Mouse (Mus musculus) C2C12 (cell line): Measurements from ENCODE around the gene Smpd1. TPM values are rescaled to one million over a fixed set of nuclear protein-coding genes. Genes with fewer than 3 reads are reported as not detected.

Source experiments
- H3K27me3 ChIP-seq: one replicate; pipeline ENCODE4 v1.6.1; 2011; ENCODE audit not compliant: control insufficient read depth, insufficient read depth, insufficient read length
- H3K36me3 ChIP-seq: one replicate; pipeline ENCODE4 v1.6.1; 2011; ENCODE audit not compliant: control insufficient read depth, insufficient read depth
- H3K4me3 ChIP-seq: one replicate; pipeline ENCODE4 v1.5.1; 2011; ENCODE audit warnings: mild to moderate bottlenecking, control low read depth; ENCODE audit not compliant: poor library complexity, insufficient read depth, severe bottlenecking
- H3K79me2 ChIP-seq: one replicate; pipeline ENCODE4 v1.6.1; 2011; ENCODE audit not compliant: control insufficient read depth, insufficient read depth
- H3K79me3 ChIP-seq: one replicate; pipeline ENCODE4 v1.6.1; 2011; ENCODE audit warnings: low read depth, control low read depth
- H3ac ChIP-seq: one replicate; pipeline ENCODE3; 2011; ENCODE audit warnings: low read depth; ENCODE audit not compliant: control insufficient read depth, insufficient read length
- CEBPB ChIP-seq: IDR thresholded peaks from one replicate; pipeline ENCODE4 v1.6.1; 2011; ENCODE audit warnings: low read depth, mild to moderate bottlenecking, control low read depth, moderate library complexity
- CTCF ChIP-seq: IDR thresholded peaks from one replicate; pipeline ENCODE4 v1.5.1; 2011; ENCODE audit not compliant: control insufficient read depth, insufficient read depth, insufficient read length
- FOSL1 ChIP-seq: IDR thresholded peaks from one replicate; pipeline ENCODE4 v1.8.0; 2011; ENCODE audit warnings: mild to moderate bottlenecking, low read length; ENCODE audit not compliant: poor library complexity, insufficient read depth, severe bottlenecking
- MAX ChIP-seq: IDR thresholded peaks from one replicate; pipeline ENCODE4 v1.6.1; 2011; ENCODE audit warnings: mild to moderate bottlenecking, control low read depth
- MYOD1 ChIP-seq: IDR thresholded peaks from one replicate; pipeline ENCODE4 v1.6.1; 2011; ENCODE audit warnings: low read depth; ENCODE audit not compliant: control insufficient read depth, insufficient read length
- MYOG ChIP-seq: IDR thresholded peaks from one replicate; pipeline ENCODE4 v1.6.1; 2011; ENCODE audit not compliant: control insufficient read depth, insufficient read length; ENCODE audit errors: extremely low read depth
- USF1 ChIP-seq: IDR thresholded peaks from one replicate; pipeline ENCODE4 v1.6.1; 2011; ENCODE audit warnings: low read depth, mild to moderate bottlenecking, control low read depth, moderate library complexity
- long read RNA-seq, 2 experiments: library from polyadenylated mRNA; unstranded; transcript quantifications; one replicate each; pipeline ENCODE4 v2.0.0; 2019 to 2020
- polyA plus RNA-seq: library from polyadenylated mRNA; unstranded; fragments of >200 nt; fragmentation: generic; extraction: Trizol; gene quantifications from one replicate; pipeline ENCODE4 v1.2.1, GENCODE M21; 2012; ENCODE audit warnings: missing spikeins

Gene Smpd1
- polyA plus RNA-seq, result 27.9 TPM
- long read RNA-seq, experiment 1, transcript Smpd1-201 (6 exons, 2,412 nt), result major isoform, 40 of 45 reads
- long read RNA-seq, experiment 1, partial matches to known transcripts, result 5 of 45 reads
- long read RNA-seq, experiment 1, other reads (novel, unspliced or antisense), result 0 of 45 reads
- long read RNA-seq, experiment 2, transcript Smpd1-201 (6 exons, 2,412 nt), result major isoform, 240 of 246 reads
- long read RNA-seq, experiment 2, partial matches to known transcripts, result 0 of 246 reads
- long read RNA-seq, experiment 2, other reads (novel, unspliced or antisense), result 6 of 246 reads

GRCm38 (mm10) chr7:105554212-105554942 lies at the start of gene Smpd1:
Gene Smpd1, plus strand, starts transcription at chr7:105554360.
- H3ac ChIP-seq, result peak within 1 kb of the TSS; percentile 86
- H3K79me3 ChIP-seq, result no peaks in the 10 kb centered on the region
- TF ChIP-seq MAX (no peak), MYOG (no peak), USF1 (no peak), FOSL1 (no peak), CEBPB (no peak), MYOD1 (no peak), CTCF (no peak)
- no peaks in the 10 kb centered on the region for H3K79me2 ChIP-seq
- no peaks in the 10 kb centered on the region for H3K27me3 ChIP-seq
- peaks cover 9% of the 10 kb centered on the region for H3K36me3 ChIP-seq
- peak within 1 kb of the TSS; percentile 44 for H3K4me3 ChIP-seq

DNA sequence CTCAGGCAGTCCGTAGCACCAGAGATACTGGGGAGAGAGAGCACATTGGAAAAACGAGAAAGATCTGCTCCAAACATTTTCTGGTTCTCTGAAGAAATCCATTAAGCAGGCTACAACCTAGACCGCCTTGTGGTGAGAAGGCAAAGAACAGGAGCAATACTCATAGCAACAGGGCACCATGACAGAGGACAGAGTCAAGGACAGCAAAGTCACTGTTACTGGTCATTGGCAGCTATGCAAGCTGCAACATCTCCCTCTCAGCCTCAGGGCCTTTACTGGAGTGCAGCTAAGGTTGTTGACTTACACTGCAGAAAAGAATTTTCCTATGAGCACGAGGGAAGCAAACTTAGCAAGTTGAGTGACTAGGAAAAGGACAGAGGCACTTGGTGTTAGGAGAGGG lies 46.9 kb upstream of the Smpd1 start:
- no peaks in the 10 kb centered on the region for H3K36me3 ChIP-seq
- no peaks in the 10 kb centered on the region for H3K79me3 ChIP-seq
- TF ChIP-seq MYOD1 (no peak), MAX (no peak), CTCF (no peak), FOSL1 (no peak), MYOG (no peak), USF1 (no peak), CEBPB (no peak)
- no peak overlapping the region for H3K4me3 ChIP-seq
- H3ac ChIP-seq, result no peak overlapping the region
- H3K27me3 ChIP-seq, result no peaks in the 10 kb centered on the region
- no peaks in the 10 kb centered on the region for H3K79me2 ChIP-seq

DNA sequence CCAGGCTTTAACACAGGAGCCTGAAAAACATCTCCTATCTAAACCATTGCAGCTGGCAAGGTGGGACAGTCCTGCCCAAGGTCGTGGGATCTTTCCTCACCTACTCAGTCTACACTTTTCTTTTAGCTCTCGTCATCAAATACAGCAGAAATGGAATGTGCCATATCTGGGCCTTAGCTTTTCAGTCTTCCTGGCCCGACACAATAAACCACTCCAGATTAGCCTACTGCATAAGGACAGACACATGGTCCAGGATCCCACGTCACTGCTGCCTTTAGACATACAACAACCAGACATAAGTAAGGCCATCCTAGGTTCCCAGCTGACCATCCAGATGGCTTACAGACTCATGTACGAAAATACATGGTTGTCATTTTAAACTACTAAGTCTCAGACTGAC lies 44.0 kb upstream of the Smpd1 start:
- TF ChIP-seq CEBPB (no peak), MYOD1 (no peak), FOSL1 (no peak), MYOG (no peak)
- H3ac ChIP-seq, result no peak overlapping the region
- H3K4me3 ChIP-seq, result no peak overlapping the region
- H3K36me3 ChIP-seq, result no peaks in the 10 kb centered on the region
- no peaks in the 10 kb centered on the region for H3K79me3 ChIP-seq
- H3K79me2 ChIP-seq, result no peaks in the 10 kb centered on the region
- H3K27me3 ChIP-seq, result no peaks in the 10 kb centered on the region

- Histone ChIP-seq H3ac (no peak overlapping the region), H3K36me3 (no peaks in the 10 kb centered on the region), H3K79me3 (no peaks in the 10 kb centered on the region), H3K4me3 (no peak overlapping the region), H3K79me2 (no peaks in the 10 kb centered on the region), H3K27me3 (no peaks in the 10 kb centered on the region)
- TF ChIP-seq MYOD1 (no peak), CEBPB (no peak), USF1 (no peak), MAX (no peak), CTCF (no peak), FOSL1 (no peak), MYOG (no peak)
Observed at GRCm38 (mm10) chr7:105513845-105514291, 40.3 kb upstream of the Smpd1 start.

DNA sequence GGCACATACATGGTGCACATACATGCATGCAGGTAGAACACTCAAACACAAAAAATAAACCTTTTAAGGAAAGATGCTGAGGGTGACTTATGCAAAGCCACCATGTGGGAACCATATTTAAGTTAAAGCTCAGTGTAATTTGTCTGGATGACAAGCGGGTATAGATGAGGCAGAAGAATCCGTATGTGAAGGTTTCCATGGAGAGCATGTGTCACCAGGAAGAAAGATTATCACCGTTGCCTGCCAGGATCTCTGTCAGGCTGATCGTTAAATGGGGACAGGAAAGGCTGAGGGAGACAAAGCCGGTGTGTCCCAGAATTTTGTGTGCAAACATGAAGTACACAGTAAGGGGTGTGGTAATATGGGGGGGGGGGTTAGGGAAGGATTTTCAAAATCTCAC lies 39.6 kb upstream of the Smpd1 start:
- no peak overlapping the region for H3K4me3 ChIP-seq
- H3K36me3 ChIP-seq, result no peaks in the 10 kb centered on the region
- no peaks in the 10 kb centered on the region for H3K79me2 ChIP-seq
- no peak overlapping the region for H3ac ChIP-seq
- no peaks in the 10 kb centered on the region for H3K79me3 ChIP-seq
- no peaks in the 10 kb centered on the region for H3K27me3 ChIP-seq
- TF ChIP-seq MYOD1, result no peak
- no peak for TF ChIP-seq CTCF
- TF ChIP-seq USF1, result no peak
- TF ChIP-seq FOSL1, result no peak
- TF ChIP-seq MYOG, result no peak
- no peak for TF ChIP-seq MAX
- no peak for TF ChIP-seq CEBPB
